Mouse (Mus musculus): Measurements from ENCODE around the gene Yaf2. TPM values are rescaled to one million over a fixed set of nuclear protein-coding genes. Genes with fewer than 3 reads are reported as not detected.
"Not testable (repeated sequence)": the region's sequence is repeated elsewhere in the genome, so short reads cannot be mapped to it uniquely, and the experiment has no call there.

Yaf2 gene
- total RNA-seq (2018; cell fraction: chromatin; rRNA removed): 1 to 10 TPM in 24 of 26 experiments, under 1 TPM in 2; 0.61 to 6.8 (median 2.9) TPM
- 10 to 100 TPM in 24 of 26 experiments, 1 to 10 TPM in 2; 9.2 to 17.7 (median 13.3) TPM for total RNA-seq (2018; cell fraction: cytosol; rRNA removed)
- total RNA-seq (2018; cell fraction: nucleus; rRNA removed): 10 to 100 TPM in 4 of 26 experiments, 1 to 10 TPM in 22; 2.8 to 14.7 (median 5.6) TPM
- polyA plus RNA-seq (2018): 16.5 to 24.6 TPM (median 17.8 TPM) in 3 replicates

DNA sequence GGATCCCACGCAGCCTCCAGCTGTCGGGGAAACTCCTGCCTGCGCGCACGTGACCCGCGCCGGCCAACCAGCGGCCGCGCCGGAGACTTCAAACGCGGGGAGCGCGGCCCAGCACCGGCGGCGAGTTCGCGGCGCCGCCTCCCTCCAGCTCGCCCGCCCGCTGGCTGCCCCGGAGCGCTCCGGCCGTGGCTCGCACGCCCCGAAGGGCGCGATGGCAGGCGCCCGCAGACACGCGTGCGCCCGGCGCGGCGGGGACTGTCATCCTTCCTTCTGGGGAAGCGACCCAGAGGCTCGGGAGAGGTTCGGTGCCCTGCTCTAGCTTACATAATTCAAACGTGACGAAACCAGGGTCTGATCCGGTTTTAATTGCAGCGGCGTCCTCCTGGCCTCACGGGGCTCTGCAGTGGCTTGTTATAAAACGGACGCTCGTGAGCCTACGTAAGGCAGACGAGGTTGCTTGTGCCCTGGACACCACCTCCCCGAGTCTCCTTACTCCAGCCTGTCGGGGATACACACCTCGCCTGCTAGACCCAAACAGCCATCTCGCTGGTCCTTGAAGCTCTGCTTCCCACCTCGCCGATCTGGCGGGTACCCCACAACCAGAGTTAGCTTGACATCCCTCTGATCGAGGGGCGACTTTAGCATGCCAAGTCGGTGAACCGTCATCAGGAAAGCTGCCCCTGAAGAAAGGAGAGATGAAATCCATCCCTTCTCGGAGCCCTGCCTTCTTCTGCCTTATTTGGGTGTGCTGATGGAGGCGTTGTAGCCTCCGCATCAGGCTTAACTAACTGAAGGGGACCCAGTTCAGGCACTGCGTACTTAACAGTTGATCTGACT, at the start of gene Yaf2:
TSS of gene Yaf2 (minus strand) at position 11 of the 837 bp plus-strand sequence.
- under 1% methylated on average over 69 of the region's 73 CpGs for WGBS (ENCODE audit: missing documents)
- Histone ChIP-seq H3K27ac (no peak within 1 kb of the TSS; the same call in 1 of the 2 replicates), H3K79me2 (ENCODE audit: inconsistent target) (peaks cover 36% of the 10 kb centered on the region), H3K36me3 (ENCODE audit: inconsistent target) (no peaks in the 10 kb centered on the region), H3K4me3 (ENCODE audit: inconsistent target) (peak within 1 kb of the TSS; percentile 51)

DNA sequence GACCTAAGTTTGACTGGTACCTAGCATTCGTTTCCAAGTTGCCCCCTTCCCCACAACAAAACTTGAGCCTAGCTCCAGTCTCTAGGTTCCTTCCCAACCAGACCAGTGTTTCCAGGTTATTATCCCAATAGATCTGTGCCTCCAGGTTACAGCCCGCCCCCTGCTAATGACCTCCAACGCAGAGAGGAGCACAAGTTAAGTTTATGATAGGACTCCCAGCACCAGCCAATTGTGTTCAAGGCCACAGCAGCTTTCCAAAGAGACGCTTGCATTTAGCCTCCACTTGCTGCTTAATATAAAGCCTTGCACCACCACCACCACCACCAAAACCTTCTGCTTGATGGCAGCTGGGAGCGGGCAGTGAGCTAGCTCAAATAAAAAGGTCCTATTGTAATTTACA, 44.6 kb upstream of the Yaf2 start:
- Histone ChIP-seq H3K27ac (no peak overlapping the region), H3K79me2 (ENCODE audit: inconsistent target) (no peaks in the 10 kb centered on the region), H3K4me3 (ENCODE audit: inconsistent target) (no peak overlapping the region), H3K36me3 (ENCODE audit: inconsistent target) (peaks cover 9% of the 10 kb centered on the region)
- WGBS (ENCODE audit: missing documents): 79% methylated on average over 5 of the region's 5 CpGs

DNA sequence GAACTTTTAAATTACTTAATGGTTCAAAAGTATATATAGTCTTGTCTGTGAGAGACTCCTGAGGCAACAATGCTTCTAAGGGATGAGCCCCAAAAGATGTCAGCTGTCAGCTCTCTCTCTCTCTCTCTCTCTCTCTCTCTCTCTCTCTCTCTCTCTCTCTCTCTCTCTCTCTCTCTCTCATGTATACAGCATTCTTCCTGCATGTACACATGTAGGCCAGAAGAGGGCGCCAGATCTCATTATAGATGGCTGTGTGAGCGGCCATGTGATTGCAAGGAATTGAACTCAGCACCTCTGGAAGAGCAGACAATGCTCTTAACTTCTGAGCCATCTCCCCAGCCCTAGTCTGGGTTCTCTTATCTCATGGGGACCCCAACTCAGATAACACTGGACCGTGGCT, 42.4 kb upstream of the Yaf2 start:
- 81% methylated on average over 3 of the region's 3 CpGs for WGBS (ENCODE audit: missing documents)
- H3K36me3 ChIP-seq (ENCODE audit: inconsistent target): no peaks in the 10 kb centered on the region
- H3K4me3 ChIP-seq (ENCODE audit: inconsistent target): no peak overlapping the region
- no peaks in the 10 kb centered on the region for H3K79me2 ChIP-seq (ENCODE audit: inconsistent target)
- no peak overlapping the region for H3K27ac ChIP-seq

DNA sequence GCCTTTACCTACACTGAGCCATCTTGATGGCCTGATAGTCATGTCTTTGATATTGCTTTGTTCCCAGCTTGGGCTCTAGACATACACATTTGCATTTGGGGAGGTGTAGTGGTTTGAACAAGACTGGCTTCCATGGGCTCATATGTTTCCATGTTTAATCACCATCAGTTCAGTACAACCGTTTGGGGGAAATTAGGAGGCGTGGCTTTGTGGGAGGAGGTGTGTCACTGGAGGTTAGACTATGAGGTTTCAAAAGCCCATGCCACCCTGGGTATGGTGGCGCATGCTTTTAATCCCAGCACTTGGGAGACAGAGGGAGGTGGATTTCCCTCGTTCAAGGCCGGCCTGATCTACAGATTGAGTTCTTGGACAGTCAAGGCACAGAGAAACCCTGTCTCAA, 39.0 kb upstream of the Yaf2 start:
- Histone ChIP-seq H3K36me3 (ENCODE audit: inconsistent target) (no peaks in the 10 kb centered on the region), H3K4me3 (ENCODE audit: inconsistent target) (no peak overlapping the region), H3K79me2 (ENCODE audit: inconsistent target) (no peaks in the 10 kb centered on the region), H3K27ac (no peak overlapping the region)
- WGBS (ENCODE audit: missing documents): 82% methylated on average over 5 of the region's 5 CpGs

DNA sequence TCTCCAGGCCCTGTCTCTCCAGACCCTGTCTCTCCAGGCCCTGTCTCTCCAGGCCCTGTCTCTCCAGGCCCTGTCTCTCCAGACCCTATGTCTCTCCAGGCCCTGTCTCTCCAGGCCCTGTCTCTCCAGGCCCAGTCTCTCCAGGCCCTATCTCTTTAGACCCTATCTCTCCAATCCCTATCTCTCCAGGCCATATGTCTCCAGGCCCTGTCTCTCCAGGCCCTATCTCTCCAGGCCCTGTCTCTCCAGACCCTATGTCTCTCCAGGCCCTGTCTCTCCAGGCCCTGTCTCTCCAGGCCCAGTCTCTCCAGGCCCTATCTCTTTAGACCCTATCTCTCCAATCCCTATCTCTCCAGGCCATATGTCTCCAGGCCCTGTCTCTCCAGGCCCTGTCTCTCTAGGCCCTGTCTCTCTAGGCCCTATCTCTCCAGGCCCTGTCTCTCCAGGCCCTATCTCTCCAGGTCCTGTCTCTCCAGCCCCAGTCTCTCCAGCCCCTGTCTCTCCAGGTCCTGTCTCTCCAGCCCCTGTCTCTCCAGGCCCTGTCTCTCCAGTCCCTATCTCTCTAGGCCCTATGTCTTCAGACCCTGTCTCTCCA, 35.9 kb upstream of the Yaf2 start:
- H3K27ac ChIP-seq; H3K4me3 ChIP-seq (ENCODE audit: inconsistent target); H3K36me3 ChIP-seq (ENCODE audit: inconsistent target); H3K79me2 ChIP-seq (ENCODE audit: inconsistent target): not testable (repeated sequence)

DNA sequence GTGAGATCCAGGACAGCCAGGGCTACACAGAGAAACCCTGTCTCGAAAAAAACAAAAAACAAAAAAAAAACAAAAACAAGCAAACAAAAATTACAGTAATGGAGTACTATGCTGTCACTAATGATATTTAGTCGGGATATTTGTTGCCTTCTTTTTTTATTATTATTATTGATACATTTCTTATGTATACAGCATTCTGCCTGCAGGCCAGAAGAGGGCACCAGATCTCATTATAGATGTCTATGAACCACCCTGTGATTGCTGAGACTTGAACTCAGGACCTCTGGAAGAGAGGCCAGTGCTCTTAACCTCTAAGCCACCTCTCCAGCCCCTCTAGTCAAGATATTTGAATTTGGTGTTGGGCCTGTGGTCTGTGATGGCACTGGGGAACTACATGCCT, 35.1 kb upstream of the Yaf2 start:
- Histone ChIP-seq H3K79me2 (ENCODE audit: inconsistent target) (no peaks in the 10 kb centered on the region), H3K4me3 (ENCODE audit: inconsistent target) (no peak overlapping the region), H3K27ac (no peak overlapping the region), H3K36me3 (ENCODE audit: inconsistent target) (no peaks in the 10 kb centered on the region)
- WGBS (ENCODE audit: missing documents): 63% methylated on average over 1 of the region's 2 CpGs

DNA sequence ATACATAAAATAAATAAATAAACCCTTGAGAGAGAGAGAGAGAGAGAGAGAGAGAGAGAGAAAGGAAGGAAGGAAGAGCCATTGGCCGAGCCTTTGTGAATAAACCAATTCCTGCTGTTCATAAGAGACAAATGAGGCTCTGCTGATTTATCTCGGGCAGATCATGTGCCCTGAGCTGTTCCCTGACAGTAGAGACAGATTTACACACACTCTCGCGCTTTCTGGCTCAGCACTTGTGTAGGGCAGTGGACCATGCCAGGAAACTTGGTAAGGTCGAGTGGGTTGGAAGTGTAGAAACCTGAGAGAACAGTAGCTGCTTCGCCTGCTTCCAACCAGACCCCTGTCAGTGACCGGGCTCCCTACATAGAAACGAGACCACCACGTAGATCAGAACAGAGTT, 31.8 kb upstream of the Yaf2 start:
- Histone ChIP-seq H3K36me3 (ENCODE audit: inconsistent target) (no peaks in the 10 kb centered on the region), H3K79me2 (ENCODE audit: inconsistent target) (no peaks in the 10 kb centered on the region), H3K4me3 (ENCODE audit: inconsistent target) (no peak overlapping the region), H3K27ac (no peak overlapping the region)
- WGBS (ENCODE audit: missing documents): 67% methylated on average over 9 of the region's 9 CpGs

DNA sequence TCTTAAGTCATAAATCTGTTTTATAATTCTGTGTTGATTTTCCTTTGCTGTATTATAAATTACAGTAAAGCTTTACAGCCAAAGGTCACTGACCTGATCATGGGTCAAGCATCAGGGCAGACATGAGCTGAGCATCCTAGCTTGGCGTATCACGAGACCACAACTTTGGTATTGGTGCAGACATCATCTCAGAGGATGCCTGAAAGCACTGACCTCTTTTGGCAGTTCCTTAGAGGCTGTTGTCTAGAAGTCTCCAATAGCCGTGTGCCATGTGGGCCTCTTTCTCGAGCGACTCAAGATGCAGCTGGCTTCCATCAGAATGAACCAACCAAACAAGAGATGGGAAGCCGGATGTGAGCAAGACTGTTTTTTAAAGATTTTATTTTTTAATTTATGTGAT, 28.8 kb upstream of the Yaf2 start:
- Histone ChIP-seq H3K27ac (no peak overlapping the region), H3K36me3 (ENCODE audit: inconsistent target) (no peaks in the 10 kb centered on the region), H3K4me3 (ENCODE audit: inconsistent target) (no peak overlapping the region), H3K79me2 (ENCODE audit: inconsistent target) (no peaks in the 10 kb centered on the region)
- WGBS (ENCODE audit: missing documents): 95% methylated on average over 6 of the region's 6 CpGs

DNA sequence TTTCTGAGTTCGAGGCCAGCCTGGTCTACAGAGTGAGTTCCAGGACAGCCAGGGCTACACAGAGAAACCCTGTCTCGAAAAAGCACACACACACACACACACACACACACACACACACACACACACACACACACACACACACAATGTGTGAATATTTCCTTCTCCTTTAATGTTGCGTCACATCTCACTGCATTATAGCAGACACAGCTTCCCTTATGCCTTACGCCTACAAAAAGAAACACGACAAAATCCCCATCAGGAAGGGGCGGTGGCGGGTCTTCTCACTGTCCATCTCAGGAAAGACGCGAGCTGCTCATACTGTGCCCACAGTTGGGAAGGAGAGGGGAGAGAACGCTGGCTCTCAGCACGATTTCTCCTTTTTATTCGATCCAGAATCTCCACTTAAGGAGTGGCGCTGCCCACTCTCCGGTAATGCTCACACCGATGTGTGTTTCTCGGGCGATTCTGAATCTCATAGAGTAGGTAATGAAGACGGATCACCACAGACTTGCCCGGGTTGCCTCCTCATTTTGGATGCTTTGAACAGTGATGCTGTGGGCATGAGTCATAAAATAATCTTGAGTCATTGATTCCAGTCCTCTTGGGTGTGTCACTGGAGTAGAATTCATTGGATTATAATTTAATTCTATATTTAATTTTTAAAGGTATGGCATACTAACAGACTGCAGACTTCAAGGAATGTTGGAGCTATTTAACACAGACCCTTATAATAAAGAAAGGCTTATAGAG, 21.8 kb upstream of the Yaf2 start:
- Histone ChIP-seq H3K79me2 (ENCODE audit: inconsistent target) (no peaks in the 10 kb centered on the region), H3K4me3 (ENCODE audit: inconsistent target) (no peak overlapping the region), H3K36me3 (ENCODE audit: inconsistent target) (no peaks in the 10 kb centered on the region), H3K27ac (no peak overlapping the region)
- WGBS (ENCODE audit: missing documents): 81% methylated on average over 17 of the region's 19 CpGs

DNA sequence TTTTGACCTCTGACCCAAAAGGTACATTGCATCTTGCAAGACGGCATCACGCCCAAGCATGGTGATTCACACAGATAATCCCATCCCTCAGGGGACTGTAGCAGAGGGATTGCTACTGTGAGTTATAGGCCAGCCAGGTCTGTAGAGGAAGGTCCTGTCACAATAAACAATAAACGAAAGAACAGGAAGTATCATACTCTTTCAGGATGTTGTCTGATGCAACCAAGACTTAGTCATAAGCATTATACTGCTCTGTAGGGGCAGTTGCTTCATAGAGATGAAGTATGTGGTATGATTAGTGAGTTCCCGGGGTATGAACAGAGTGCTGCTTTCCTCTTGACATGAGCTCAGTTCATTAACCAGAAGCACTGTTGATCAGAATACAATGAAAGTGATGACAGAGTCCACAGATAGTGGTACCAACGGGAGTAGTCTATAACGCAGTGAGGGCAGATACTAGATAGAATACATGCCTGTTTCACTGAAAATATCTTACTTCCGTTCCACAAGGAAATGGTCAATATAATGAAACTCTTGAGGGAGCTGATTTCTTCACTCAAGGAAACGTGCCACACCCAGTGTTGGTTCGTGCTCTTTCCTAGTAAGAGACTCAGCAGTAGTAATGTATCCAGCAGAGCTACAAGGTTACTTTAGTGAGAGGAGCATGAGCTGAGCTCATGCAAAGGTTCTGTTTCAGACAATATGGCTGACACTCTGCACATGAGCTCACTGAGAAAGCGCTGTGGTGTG, 4.1 kb upstream of the Yaf2 start:
- Histone ChIP-seq H3K36me3 (ENCODE audit: inconsistent target) (no peaks in the 10 kb centered on the region), H3K79me2 (ENCODE audit: inconsistent target) (peaks cover under 1% of the 10 kb centered on the region; the same call in 1 of the 2 replicates), H3K27ac (peak overlapping the region; percentile 39), H3K4me3 (ENCODE audit: inconsistent target) (no peak overlapping the region)
- WGBS (ENCODE audit: missing documents): 40% methylated on average over 10 of the region's 10 CpGs

DNA sequence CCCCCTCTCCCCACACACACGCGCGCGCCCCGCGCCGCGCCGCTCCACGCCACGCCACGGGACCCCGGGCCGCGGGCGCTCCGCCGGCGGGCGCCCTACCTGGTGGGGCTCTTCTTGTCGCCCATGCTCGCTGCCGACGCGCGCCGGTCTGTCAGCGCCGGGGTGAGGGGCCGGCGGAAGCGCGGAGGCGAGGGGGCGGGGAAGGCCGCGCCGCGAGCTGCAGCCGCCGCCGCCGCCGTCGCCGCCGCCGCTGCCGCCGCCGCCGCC, 144 bp downstream of the Yaf2 start:
- Histone ChIP-seq H3K4me3 (ENCODE audit: inconsistent target) (no peak overlapping the region), H3K36me3 (ENCODE audit: inconsistent target) (no peaks in the 10 kb centered on the region), H3K79me2 (ENCODE audit: inconsistent target) (peaks cover 42% of the 10 kb centered on the region), H3K27ac (no peak overlapping the region)
- 2% methylated on average over 18 of the region's 52 CpGs for WGBS (ENCODE audit: missing documents)

DNA sequence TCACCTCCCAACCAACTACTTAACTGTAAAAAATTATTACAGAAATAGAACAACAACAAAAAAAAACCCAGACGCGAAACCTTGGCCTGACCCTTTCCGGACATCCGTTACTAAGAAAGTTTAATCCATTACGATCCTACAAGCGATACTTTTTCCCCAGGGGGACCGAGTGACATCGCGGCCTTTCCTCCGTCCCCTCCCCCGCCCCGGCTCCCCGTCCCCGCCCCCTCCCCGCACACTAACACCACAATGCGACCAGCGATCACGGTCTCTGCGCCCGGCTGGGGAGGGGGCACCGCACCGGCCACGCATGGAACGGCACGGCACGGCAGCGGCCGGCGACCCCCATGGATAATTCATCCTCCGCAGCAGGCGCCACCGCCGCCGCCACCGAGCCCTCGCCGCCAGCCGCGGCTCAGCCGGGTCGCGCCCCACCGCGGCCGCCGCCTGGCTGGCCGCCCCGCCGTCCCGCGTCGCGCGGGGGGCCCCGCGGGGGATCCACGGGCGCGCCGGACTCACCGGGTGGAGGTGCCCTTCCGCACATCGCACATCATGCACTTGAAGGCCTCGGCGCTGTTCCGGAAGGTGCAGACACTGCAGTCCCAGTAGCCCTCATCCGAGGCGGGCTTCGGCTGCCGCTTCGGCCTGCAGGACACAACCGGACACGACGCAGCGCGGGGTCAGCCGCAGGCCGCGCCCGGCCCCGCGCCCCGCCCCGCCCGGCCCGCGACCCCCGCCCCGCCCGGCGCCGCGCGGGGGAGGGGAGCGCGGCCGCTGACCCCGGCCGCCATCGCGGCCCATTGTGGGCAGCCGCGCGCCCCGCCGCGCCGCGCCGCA, 696 bp downstream of the Yaf2 start:
- Histone ChIP-seq H3K79me2 (ENCODE audit: inconsistent target) (peaks cover 47% of the 10 kb centered on the region), H3K27ac (no peak overlapping the region), H3K36me3 (ENCODE audit: inconsistent target) (no peaks in the 10 kb centered on the region), H3K4me3 (ENCODE audit: inconsistent target) (peak overlapping the region; percentile 33)
- 1% methylated on average over 68 of the region's 110 CpGs for WGBS (ENCODE audit: missing documents)

DNA sequence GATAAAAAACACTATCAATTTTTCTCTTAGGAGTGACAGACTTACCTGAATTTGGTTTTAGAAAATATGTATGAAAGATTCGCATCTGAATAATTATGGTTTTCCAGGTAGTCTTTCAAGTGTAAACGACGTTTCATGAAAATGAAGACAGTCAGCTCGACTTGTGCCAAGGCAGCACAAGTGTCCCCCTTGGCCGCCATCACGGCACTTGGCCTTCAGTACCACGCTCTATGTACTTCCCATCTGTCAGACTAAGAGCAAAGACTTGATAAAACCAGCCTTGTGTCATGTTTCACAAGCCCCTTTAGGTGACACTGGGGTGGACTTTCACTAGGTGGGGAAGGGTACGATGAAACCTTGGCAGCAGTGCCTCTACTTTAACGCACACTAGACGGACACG, 5.5 kb downstream of the Yaf2 start:
- H3K27ac ChIP-seq: no peak overlapping the region
- H3K79me2 ChIP-seq (ENCODE audit: inconsistent target): peaks cover 95% of the 10 kb centered on the region
- H3K4me3 ChIP-seq (ENCODE audit: inconsistent target): no peak overlapping the region
- H3K36me3 ChIP-seq (ENCODE audit: inconsistent target): no peaks in the 10 kb centered on the region
- 96% methylated on average over 11 of the region's 11 CpGs for WGBS (ENCODE audit: missing documents)

DNA sequence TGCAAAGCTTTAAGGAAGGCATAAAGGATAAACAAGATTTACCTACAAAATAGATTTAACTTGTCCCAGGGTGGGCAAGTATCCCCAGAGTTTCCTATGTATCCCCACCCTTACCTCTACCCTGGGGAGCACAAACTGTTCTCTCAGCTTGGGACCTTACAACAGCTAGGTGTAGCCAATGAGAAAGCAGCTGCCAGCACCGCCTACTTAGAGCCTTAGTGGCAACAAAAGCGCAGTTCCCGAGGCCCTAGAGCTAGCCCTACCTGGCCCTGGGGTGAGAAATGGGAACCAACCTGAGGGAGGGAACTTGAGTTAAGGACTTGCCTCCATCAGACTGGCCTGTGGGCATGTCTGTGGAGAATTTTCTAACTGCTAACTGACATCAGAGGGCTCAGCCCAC, 9.5 kb downstream of the Yaf2 start:
- Histone ChIP-seq H3K4me3 (ENCODE audit: inconsistent target) (no peak overlapping the region), H3K36me3 (ENCODE audit: inconsistent target) (no peaks in the 10 kb centered on the region), H3K27ac (no peak overlapping the region), H3K79me2 (ENCODE audit: inconsistent target) (peaks cover 100% of the 10 kb centered on the region)
- 85% methylated on average over 3 of the region's 3 CpGs for WGBS (ENCODE audit: missing documents)

Measured in macrophage (primary cell).